Mouse (Mus musculus) mouse trophoblast stem cell (cell line): ENCODE data around the gene Cacna1g.
"Not testable (repeated sequence)": the region's sequence is repeated elsewhere in the genome, so short reads cannot be mapped to it uniquely, and the experiment has no call there.

Experiments
- in situ Hi-C, 2 experiments: fragments of 300-500 bp; cut with MseI, MboI; formaldehyde crosslinking; loops; 2 replicates in 1 of 2; 3 replicates in 1 of 2; pipeline ENCODE4 v1.15.1; 2025

Cacna1g gene

GRCm38 (mm10) chr11:94405348-94405747 is 68.7 kb downstream of the Cacna1g start:
- in situ Hi-C loops = loop anchor here in 1 of 2 experiments (10.0 kb wide), 1 partner anchor 61 kb away; no protein-coding TSS in a partner anchor

GRCm38 (mm10) chr11:94404641-94405260 is 69.2 kb downstream of the Cacna1g start:
- in situ Hi-C loops = loop anchor here (5.0 to 10.0 kb wide), 2 partner anchors 60 to 62 kb away; no protein-coding TSS in a partner anchor

GRCm38 (mm10) chr11:94404178-94404577 is 69.8 kb downstream of the Cacna1g start:
- in situ Hi-C loops = loop anchor here (5.0 to 10.0 kb wide), 2 partner anchors 59 to 62 kb away; no protein-coding TSS in a partner anchor

GRCm38 (mm10) chr11:94403757-94404156 is 70.2 kb downstream of the Cacna1g start:
- in situ Hi-C loops = loop anchor here (5.0 to 10.0 kb wide), 2 partner anchors 59 to 61 kb away; no protein-coding TSS in a partner anchor

GRCm38 (mm10) chr11:94402731-94403130 is 71.3 kb downstream of the Cacna1g start:
- in situ Hi-C loops = loop anchor here (5.0 to 10.0 kb wide), 2 partner anchors 58 to 60 kb away; no protein-coding TSS in a partner anchor

- in situ Hi-C loops = loop anchor here (5.0 to 10.0 kb wide), 2 partner anchors 57 to 60 kb away; no protein-coding TSS in a partner anchor
Observed at GRCm38 (mm10) chr11:94402029-94402428, 72.0 kb downstream of the Cacna1g start.

- in situ Hi-C loops = loop anchor here (5.0 to 10.0 kb wide), 2 partner anchors 56 to 59 kb away; no protein-coding TSS in a partner anchor
Observed at GRCm38 (mm10) chr11:94400996-94401395, 73.0 kb downstream of the Cacna1g start.

- in situ Hi-C loops = no loop called here
Observed at GRCm38 (mm10) chr11:94394107-94394506, 79.9 kb downstream of the Cacna1g start.

- in situ Hi-C loops = not testable (repeated sequence)
Observed at GRCm38 (mm10) chr11:94393490-94393889, 80.5 kb downstream of the Cacna1g start.

- in situ Hi-C loops = no loop called here
Observed at GRCm38 (mm10) chr11:94392672-94393109, 81.3 kb downstream of the Cacna1g start, which contains the start of gene Abcc3. Gene Abcc3, minus strand, starts transcription at chr11:94392997.

- in situ Hi-C loops = no loop called here
Observed at GRCm38 (mm10) chr11:94391661-94392060, 82.3 kb downstream of the Cacna1g start.

- in situ Hi-C loops = no loop called here
Observed at GRCm38 (mm10) chr11:94390825-94391224, 83.2 kb downstream of the Cacna1g start.

- in situ Hi-C loops = no loop called here
Observed at GRCm38 (mm10) chr11:94389724-94390396, 84.1 kb downstream of the Cacna1g start.

- in situ Hi-C loops = no loop called here
Observed at GRCm38 (mm10) chr11:94389021-94389420, 85.0 kb downstream of the Cacna1g start.

- in situ Hi-C loops = no loop called here
Observed at GRCm38 (mm10) chr11:94387756-94388155, 86.2 kb downstream of the Cacna1g start.

- in situ Hi-C loops = no loop called here
Observed at GRCm38 (mm10) chr11:94385977-94386771, 87.8 kb downstream of the Cacna1g start.

GRCm38 (mm10) chr11:94379736-94380135 is 94.3 kb downstream of the Cacna1g start:
- in situ Hi-C loops = no loop called here

GRCm38 (mm10) chr11:94379061-94379460 is 94.9 kb downstream of the Cacna1g start:
- in situ Hi-C loops = no loop called here

GRCm38 (mm10) chr11:94374276-94374948 is 99.6 kb downstream of the Cacna1g start:
- in situ Hi-C loops = no loop called here

- in situ Hi-C loops = no loop called here
Observed at GRCm38 (mm10) chr11:94370809-94371208, 103.2 kb downstream of the Cacna1g start.

- in situ Hi-C loops = no loop called here
Observed at GRCm38 (mm10) chr11:94369981-94370380, 104.0 kb downstream of the Cacna1g start.
